ENCODE assay signal across 8 mouse cellular contexts in the genomic region with DNA sequence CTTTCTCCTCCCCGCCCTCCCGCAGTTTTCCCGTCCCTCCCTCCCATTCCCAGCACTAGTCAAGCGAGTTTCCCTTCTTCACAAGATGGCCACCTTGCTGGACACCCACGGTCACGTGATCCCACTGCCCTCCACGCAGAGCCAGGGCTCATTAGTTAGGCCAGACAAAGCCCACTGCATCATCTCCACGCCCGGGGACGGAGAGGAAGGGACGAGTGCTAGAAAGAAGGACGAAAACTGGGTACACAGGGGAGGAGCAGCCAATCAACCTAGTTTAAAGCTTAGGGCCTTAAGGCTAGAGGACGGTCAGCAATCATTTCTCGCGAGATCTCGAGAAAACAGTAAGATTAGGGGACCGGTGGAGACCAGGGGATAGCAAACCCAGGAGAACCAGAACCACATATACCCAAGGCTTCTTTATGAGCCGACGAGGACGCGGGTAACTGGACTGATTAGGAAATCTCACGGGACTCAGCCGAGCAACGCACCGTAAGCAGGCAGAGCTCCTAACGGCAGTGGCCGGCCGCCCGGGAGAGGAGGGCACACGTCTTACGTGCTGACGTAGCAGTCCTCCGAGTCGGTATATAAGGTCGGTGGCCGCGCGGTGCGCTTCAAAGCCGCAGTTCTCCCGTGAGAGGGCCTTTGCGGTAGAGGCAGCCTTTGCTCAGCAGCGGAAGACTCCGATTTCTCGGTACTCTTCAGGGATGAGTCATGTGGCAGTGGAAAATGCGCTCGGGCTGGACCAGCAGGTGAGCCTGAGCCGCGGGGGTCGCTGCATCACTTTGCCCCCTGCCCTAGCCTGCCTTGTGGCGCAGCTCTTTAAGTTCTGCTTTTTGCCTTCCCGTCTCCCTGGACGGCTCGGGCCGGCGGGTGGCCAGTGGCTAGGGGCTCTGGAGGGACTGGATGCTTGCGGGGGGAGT. TPM values are rescaled to one million over a fixed set of nuclear protein-coding genes. Genes with fewer than 3 reads are reported as not detected.
A peak's percentile ranks its signal among the peaks of the same experiment; 100 is the strongest.
DNase-seq lines count a peak whose midpoint lies in the region; ATAC-seq and TF ChIP-seq lines count a peak whose summit lies in the region.

Gene Ddx3x, plus strand, starts transcription at position 562 of the 920 bp plus-strand sequence.

- H3K27me3 ChIP-seq in G1E (ENCODE audit: insufficient read depth, low read length), result no peaks in the 10 kb centered on the region
- no peaks in the 10 kb centered on the region for H3K27me3 ChIP-seq in cerebellum, adult 2 months (ENCODE audit: control insufficient read depth, insufficient read depth, low read length)
- H3K27me3 ChIP-seq in lung, embryonic 16.5 days (ENCODE audit: control insufficient read depth, insufficient read depth, low read depth, low read length), result no peaks in the 10 kb centered on the region

- under 1% methylated on average over 52 of the region's 57 CpGs for whole genome bisulfite sequencing in cerebellum, adult 2 months
- under 1% methylated on average over 53 of the region's 57 CpGs for WGBS in lung, embryonic 16.5 days

- peak within 1 kb of the TSS; percentile 81 for H3K4me3 ChIP-seq in G1E (ENCODE audit: low read depth, low read length)
- H3K4me3 ChIP-seq in cerebellum, adult 2 months (replicated peaks; ENCODE audit: insufficient read depth, low read depth, low read length), result peak within 1 kb of the TSS; percentile 94
- H3K4me3 ChIP-seq in lung, embryonic 16.5 days (ENCODE audit: low read length), result peak within 1 kb of the TSS; percentile 87

- peak; percentile 72 for ATAC-seq in G1E (ENCODE audit: extremely low read depth, insufficient number of reproducible peaks, low FRiP score, poor library complexity, severe bottlenecking)
- ATAC-seq in hematopoietic stem cell, adult 5-6 weeks (replicated peaks in 1 of 2; ENCODE audit: insufficient read depth in 1 of 2, low FRiP score in 2 of 2, low TSS enrichment in 1 of 2, low read depth in 1 of 2, poor library complexity in 2 of 2, severe bottlenecking in 2 of 2), result peak; percentile 88 to 90
- ATAC-seq in lung, embryonic 16.5 days (ENCODE audit: low read depth), result peak; percentile 95

- peak within 1 kb of the TSS; percentile 80 for H3K4me2 ChIP-seq in lung, embryonic 16.5 days (ENCODE audit: low read depth, low read length)

- peak within 1 kb of the TSS; percentile 100 for H3K9ac ChIP-seq in lung, embryonic 16.5 days (ENCODE audit: low read length)

- TF ChIP-seq POLR2A in cerebellum, adult 2 months (IDR thresholded peaks at IDR 0.05; ENCODE audit: borderline replicate concordance, insufficient read depth, low read length), result peak; percentile 99

- H3K27ac ChIP-seq in cerebellum, adult 2 months (ENCODE audit: insufficient read depth, low read length), result peak within 1 kb of the TSS; percentile 99
- peak within 1 kb of the TSS; percentile 100 for H3K27ac ChIP-seq in lung, embryonic 16.5 days (ENCODE audit: low read length)

- DNase-seq in G1E (ENCODE audit: low spot score), result peak; percentile 56
- peak; percentile 90 to 97 for DNase-seq in cerebellum, adult 2 months
- peak; percentile 93 for DNase-seq in forelimb bud, embryonic 11.5 days (ENCODE audit: low read depth, low spot score)
- DNase-seq in layer of hippocampus, adult 9-10 months (ENCODE audit: low spot score), result peak; percentile 91
- DNase-seq in ovary, postnatal 10 days (ENCODE audit: low spot score), result peak; percentile 93
- peak; percentile 86 for DNase-seq in thymus, postnatal 10 days (ENCODE audit: low spot score in 2 of 2)

- peaks cover 10% of the 10 kb centered on the region for H3K36me3 ChIP-seq in G1E (replicated peaks)
- no peaks in the 10 kb centered on the region; the same call in 1 of the 2 replicates for H3K36me3 ChIP-seq in lung, embryonic 16.5 days (ENCODE audit: control insufficient read depth, insufficient read depth, low read length)

- TF ChIP-seq CTCF in G1E (IDR thresholded peaks at IDR 0.05; ENCODE audit: low read depth, low read length), result no peak
- no peak for TF ChIP-seq CTCF in cerebellum, adult 2 months (IDR thresholded peaks at IDR 0.05; ENCODE audit: borderline replicate concordance, insufficient read depth, low read depth, low read length)

- peaks cover 3% of the 10 kb centered on the region; the same call in 1 of the 2 replicates for H3K4me1 ChIP-seq in G1E (ENCODE audit: insufficient read depth, low read depth, low read length)
- H3K4me1 ChIP-seq in cerebellum, adult 2 months (ENCODE audit: control insufficient read depth, insufficient read depth, low read length), result no peaks in the 10 kb centered on the region
- peaks cover 6% of the 10 kb centered on the region; the same call in 1 of the 2 replicates for H3K4me1 ChIP-seq in lung, embryonic 16.5 days (replicated peaks; ENCODE audit: control insufficient read depth, insufficient read depth, low read length)

- H3K9me3 ChIP-seq in G1E (replicated peaks), result no peaks in the 10 kb centered on the region
- H3K9me3 ChIP-seq in lung, embryonic 16.5 days (ENCODE audit: control insufficient read depth, low read length), result no peaks in the 10 kb centered on the region

RNA-seq across cellular contexts. Expression of gene Ddx3x, which starts in this region (rescaled TPM):
- total RNA-seq in G1E (2014; fragmentation: Nextera tagmentation) (355 and 402 TPM in 2 replicates), G1E (2017) (382 and 436 TPM in 2 replicates)
- polyA plus RNA-seq in G1E (2012), result 15.5 and 23.3 TPM in 2 replicates
- polyA plus RNA-seq in cerebellum, adult 2 months (2012; rRNA removed), result 85.7 and 121 TPM in 2 replicates
- total RNA-seq in hematopoietic stem cell, adult 5-6 weeks (2017), result 582 and 883 TPM in 2 replicates
- 115 TPM in 2 replicates for polyA plus RNA-seq in lung, embryonic 16.5 days (2015; fragmentation: Nextera tagmentation; extraction: Ambion mirVana)

Comparison
In these comparisons a context has a peak if more than half of its experiments do, and no peak if none do; other contexts are left out.
1. Peak in every context shown above with its lines: DNase-seq, ATAC-seq, H3K4me3 ChIP-seq and H3K27ac ChIP-seq.